Mouse (Mus musculus) macrophage (primary cell): ENCODE results near the gene Tex29. TPM values are rescaled to one million over a fixed set of nuclear protein-coding genes. Genes with fewer than 3 reads are reported as not detected.

Source experiments
- H3K27ac ChIP-seq: fragments of 350-480 bp; formaldehyde crosslinking; 2 replicates; pipeline ENCODE4 v1.9.0; 2021
- H3K36me3 ChIP-seq: fragments of 350-480 bp; formaldehyde crosslinking; 2 replicates; pipeline ENCODE4 v1.9.0; 2021; ENCODE audit errors: inconsistent target
- H3K4me3 ChIP-seq: fragments of 350-480 bp; formaldehyde crosslinking; 2 replicates; pipeline ENCODE4 v1.9.0; 2021; ENCODE audit errors: inconsistent target
- H3K79me2 ChIP-seq: fragments of 350-480 bp; formaldehyde crosslinking; 2 replicates; pipeline ENCODE4 v1.9.0; 2021; ENCODE audit errors: inconsistent target
- WGBS: methylation state at CpG from one replicate; pipeline ENCODE4 v1.1.7; 2026; ENCODE audit warnings: inconsistent platforms; ENCODE audit not compliant: missing documents; 5-methylcytosine and 5-hydroxymethylcytosine counted together
- polyA plus RNA-seq: library from polyadenylated mRNA; stranded (reverse); fragments of 250-400 nt; gene quantifications from 3 replicates; pipeline ENCODE4 v1.2.4, GENCODE M21; 2018; ENCODE audit warnings: inconsistent platforms
- total RNA-seq, 78 experiments: library from RNA; depleted of rRNA; stranded (reverse); fragments of 250-400 nt; gene quantifications; 1 replicate in 9 of 78; 2 replicates in 24 of 78; 3 replicates in 43 of 78; 4 replicates in 2 of 78; pipeline ENCODE4 v1.2.4; 2018; ENCODE audit warnings: inconsistent platforms in 56 of 78

Gene Tex29
- total RNA-seq (2018; cell fraction: chromatin; rRNA removed), result 1 to 10 TPM in 7 of 26 experiments, not detected in 19; 1.1 to 3.8 (median 1.6) TPM
- not detected for total RNA-seq (2018; cell fraction: cytosol; rRNA removed)
- 1 to 10 TPM in 7 of 26 experiments, not detected in 19; 1.1 to 2.4 (median 1.4) TPM for total RNA-seq (2018; cell fraction: nucleus; rRNA removed)
- not detected in 3 replicates for polyA plus RNA-seq

DNA sequence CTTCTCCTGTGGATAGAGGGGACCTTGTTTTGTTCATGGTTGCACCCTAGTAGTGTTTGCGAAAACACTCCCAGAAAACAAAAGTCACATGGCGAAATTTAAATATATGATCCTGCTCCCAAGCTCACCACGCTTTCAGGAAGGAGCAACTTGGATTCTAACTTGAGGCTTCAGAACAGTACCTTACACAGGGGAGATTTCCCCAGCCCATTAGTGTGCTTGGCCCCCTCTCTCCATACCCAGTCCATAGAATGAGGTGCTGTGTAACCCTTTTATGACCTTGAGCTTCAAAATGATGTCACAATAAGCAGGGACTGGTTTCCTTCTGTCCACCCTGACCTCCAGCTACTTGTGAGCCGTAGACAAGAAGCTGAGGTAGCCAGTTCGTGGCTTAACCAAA lies at the start of gene Tex29:
Tex29 (plus strand) TSS at position 301 of the 400 bp plus-strand sequence.
- no peaks in the 10 kb centered on the region for H3K79me2 ChIP-seq
- H3K27ac ChIP-seq, result no peak within 1 kb of the TSS
- no peak within 1 kb of the TSS for H3K4me3 ChIP-seq
- 91% methylated on average over 5 of the region's 5 CpGs for WGBS
- no peaks in the 10 kb centered on the region for H3K36me3 ChIP-seq

DNA sequence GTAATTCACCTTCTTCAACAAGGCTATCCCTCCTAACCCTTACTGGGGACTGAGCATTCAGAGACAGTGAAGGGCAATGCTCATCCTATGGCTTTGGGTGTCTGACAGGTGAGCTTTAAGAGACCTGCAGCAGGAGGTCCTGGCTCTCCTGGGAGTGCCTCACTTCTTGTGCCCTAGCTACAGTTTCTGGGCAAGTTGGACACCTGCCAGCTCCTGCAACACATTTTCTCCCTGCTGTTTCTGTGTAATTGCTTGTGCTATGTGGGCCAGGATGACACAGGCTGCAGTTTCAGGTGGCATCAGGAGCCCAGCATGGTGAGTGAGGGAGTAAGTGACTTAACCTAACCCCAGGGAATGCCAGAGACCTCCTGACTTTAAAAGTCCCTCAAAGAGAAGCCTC lies 45.3 kb upstream of the Tex29 start:
- Histone ChIP-seq H3K36me3 (peaks cover 68% of the 10 kb centered on the region), H3K79me2 (peaks cover 90% of the 10 kb centered on the region), H3K27ac (no peak overlapping the region), H3K4me3 (no peak overlapping the region)

DNA sequence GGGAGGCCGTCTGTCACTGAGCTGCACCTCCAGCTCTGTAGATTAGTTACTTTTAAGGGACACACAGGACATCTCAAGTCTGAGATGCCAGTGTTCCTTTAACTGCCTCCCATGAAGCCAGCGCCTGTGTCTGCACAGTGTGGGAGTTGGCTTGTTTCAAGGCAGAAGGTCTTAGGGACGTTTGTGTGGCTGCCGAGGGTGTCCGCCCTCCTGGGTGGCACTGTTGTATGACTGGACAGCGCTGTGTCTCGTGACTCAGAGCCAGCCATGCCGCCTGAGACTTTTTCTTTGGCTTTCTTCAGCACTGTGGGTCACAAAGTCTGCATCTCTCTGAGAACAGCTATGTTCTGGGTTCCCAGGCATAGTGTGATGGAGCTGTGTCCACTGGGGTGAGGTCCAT lies 43.1 kb upstream of the Tex29 start:
- WGBS, result 94% methylated on average over 8 of the region's 8 CpGs
- Histone ChIP-seq H3K79me2 (peaks cover 80% of the 10 kb centered on the region), H3K4me3 (no peak overlapping the region), H3K27ac (no peak overlapping the region), H3K36me3 (peaks cover 68% of the 10 kb centered on the region)

DNA sequence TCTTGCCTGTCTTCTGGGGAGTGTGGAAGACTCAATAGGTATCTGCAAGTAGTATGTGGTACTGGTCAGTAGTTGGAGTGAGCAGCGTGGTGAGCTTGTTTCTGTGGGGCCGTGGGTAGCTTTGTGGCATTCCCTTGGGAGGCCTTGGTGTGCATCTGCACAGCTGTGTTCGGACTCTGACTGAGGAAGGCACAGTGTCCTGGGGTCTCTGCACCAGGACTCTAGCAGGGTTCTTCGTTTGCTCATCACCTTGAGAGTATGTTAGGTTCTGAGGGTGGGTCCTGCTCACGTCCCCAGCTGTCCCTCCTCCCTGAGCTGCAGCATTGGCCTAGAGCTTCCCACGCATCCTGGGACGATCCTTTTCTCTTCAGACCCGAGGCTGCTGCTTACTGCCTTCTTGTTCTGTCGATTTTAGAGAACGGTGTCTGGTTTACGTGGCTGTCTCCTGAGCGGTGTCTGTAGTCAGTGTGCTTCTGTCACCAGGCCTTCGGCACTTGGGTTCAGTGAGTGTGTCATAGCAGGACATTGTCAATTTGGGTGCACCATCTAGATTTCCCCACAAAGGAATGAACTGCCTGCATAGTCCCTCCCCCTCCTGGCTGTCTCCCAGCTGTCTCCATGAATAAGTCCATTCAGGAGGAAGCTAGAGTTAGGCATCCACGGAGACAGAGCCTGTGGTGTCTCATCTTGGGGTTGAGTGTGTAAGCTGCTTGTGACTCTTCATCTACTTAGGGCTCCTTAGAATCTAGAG lies 42.4 kb upstream of the Tex29 start:
- 94% methylated on average over 14 of the region's 14 CpGs for WGBS
- peaks cover 68% of the 10 kb centered on the region for H3K36me3 ChIP-seq
- no peak overlapping the region for H3K27ac ChIP-seq
- peaks cover 79% of the 10 kb centered on the region for H3K79me2 ChIP-seq
- no peak overlapping the region for H3K4me3 ChIP-seq

DNA sequence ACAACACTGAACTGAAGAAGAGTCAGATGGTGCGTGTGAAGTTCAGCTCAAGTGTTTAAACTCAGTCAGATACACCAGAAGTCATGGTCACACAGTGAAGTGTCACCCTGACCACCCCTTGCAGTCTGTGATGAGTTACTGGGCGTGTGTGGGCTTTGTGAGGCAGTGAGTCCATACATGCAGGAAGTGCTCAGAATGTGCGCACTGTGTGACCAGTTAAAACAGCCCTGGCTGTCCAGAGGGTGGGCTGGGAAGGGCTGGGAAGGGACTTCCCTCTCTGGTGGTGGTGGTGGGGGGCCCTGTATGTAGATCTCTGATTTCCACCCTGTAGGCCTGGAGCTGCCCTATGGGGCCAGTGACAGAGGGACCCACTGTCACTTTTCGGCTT lies 41.8 kb upstream of the Tex29 start:
- peaks cover 79% of the 10 kb centered on the region for H3K79me2 ChIP-seq
- no peak overlapping the region for H3K27ac ChIP-seq
- no peak overlapping the region for H3K4me3 ChIP-seq
- 94% methylated on average over 4 of the region's 4 CpGs for WGBS
- peaks cover 69% of the 10 kb centered on the region for H3K36me3 ChIP-seq

DNA sequence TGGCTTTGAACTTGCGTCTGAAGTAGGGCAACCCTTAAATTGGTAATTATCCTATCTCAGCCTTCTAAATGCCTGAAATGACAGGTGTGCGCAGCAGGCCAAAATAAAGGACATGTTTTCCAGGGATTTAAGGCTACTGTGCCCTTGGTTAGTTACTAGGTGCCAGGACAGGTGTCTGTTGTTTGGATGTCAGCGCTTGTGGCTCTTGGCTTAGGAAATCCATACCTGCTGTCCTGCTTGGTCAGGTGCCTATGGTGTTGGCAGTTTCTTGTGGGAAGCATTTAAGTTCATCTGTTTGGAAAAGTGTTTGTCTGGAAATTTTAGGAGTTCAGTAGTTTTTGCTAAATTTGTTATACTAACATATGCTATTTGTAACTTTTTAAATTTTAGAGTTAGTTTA lies 41.2 kb upstream of the Tex29 start:
- Histone ChIP-seq H3K79me2 (peaks cover 78% of the 10 kb centered on the region), H3K4me3 (no peak overlapping the region), H3K27ac (no peak overlapping the region), H3K36me3 (peaks cover 73% of the 10 kb centered on the region)
- WGBS, result 95% methylated on average over 3 of the region's 3 CpGs

DNA sequence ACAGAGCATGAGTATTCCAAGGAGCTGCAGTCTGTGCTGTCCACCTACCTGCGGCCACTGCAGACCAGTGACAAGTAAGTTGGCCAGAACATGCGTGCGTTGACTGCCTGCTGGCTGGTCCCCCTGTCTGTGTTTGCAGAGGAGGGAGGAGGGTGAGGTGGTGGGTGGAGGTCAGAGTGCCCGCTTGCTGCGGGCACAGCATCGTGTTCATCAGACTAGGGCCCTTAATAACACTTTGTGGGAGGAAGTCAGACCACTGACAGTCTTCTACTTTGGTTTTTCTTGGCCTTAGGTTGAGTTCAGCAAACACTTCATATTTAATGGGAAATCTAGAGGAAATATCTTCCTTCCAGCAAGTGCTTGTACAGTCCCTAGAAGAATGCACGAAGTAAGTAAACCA lies 39.8 kb upstream of the Tex29 start:
- Histone ChIP-seq H3K79me2 (peaks cover 69% of the 10 kb centered on the region), H3K36me3 (peaks cover 79% of the 10 kb centered on the region), H3K4me3 (no peak overlapping the region), H3K27ac (no peak overlapping the region)
- WGBS, result 89% methylated on average over 7 of the region's 7 CpGs

DNA sequence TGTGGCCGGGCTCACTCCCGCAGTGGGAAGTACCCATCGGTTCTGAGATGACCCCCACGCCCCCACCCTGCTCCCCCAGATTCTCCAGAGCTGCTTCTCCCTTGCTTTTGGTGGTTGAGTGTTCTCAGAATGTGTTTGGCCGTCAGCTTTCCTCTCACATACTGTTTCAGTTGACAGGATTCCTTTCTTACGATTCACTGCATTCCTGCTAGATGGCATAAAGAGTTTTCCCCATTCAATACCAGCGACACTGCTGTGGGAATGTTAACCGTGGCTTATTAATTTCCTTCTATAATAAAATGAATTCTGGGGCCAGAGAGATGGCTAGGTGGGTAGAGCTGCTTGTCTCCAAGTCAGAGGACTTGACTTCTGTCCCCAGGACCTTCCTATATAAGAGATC lies 38.7 kb upstream of the Tex29 start:
- WGBS, result 92% methylated on average over 8 of the region's 8 CpGs
- peaks cover 78% of the 10 kb centered on the region for H3K36me3 ChIP-seq
- H3K79me2 ChIP-seq, result peaks cover 58% of the 10 kb centered on the region
- no peak overlapping the region for H3K4me3 ChIP-seq
- no peak overlapping the region for H3K27ac ChIP-seq

DNA sequence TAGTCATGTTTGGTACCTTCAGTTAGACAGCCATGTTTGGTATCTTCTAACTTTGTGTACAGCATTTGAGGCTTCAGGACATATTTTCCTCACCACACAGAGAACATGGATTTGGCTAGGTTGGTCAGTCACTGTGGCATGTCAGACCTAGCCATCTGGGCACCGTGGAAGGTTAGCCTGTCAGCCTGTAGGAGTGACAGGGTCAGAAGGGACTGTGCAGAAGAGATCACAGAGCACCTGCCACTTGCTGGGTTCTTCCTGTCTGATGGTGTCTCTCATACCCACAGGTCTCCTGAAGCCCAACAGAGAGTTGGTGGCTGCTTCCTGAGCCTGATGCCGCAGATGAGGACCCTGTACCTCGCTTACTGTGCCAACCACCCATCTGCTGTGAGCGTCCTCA lies 35.4 kb upstream of the Tex29 start:
- Histone ChIP-seq H3K27ac (no peak overlapping the region), H3K79me2 (peaks cover 25% of the 10 kb centered on the region; the same call in 1 of the 2 replicates), H3K36me3 (peaks cover 88% of the 10 kb centered on the region), H3K4me3 (no peak overlapping the region)
- 91% methylated on average over 4 of the region's 4 CpGs for WGBS

DNA sequence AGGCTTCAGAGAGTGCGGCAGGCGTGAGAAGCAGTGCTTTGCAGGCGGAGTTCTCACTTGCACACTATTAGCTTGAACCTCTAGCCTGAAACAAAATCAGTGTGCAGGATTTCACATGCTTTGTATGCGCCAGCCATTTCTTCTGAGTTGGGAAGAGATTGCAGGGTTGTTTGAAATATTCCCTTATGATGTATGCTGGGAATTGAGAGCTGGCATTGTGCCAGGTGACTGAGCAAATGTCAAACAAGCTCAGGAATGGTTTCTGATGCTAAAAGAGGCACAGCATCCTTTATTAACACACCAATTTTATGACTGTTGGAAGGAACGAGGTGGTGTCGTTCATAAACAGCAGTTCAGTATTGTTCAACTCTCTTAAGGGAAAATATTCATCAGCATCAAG lies 34.0 kb upstream of the Tex29 start:
- WGBS, result 87% methylated on average over 6 of the region's 6 CpGs
- peaks cover 15% of the 10 kb centered on the region; the same call in 1 of the 2 replicates for H3K79me2 ChIP-seq
- no peak overlapping the region for H3K4me3 ChIP-seq
- H3K36me3 ChIP-seq, result peaks cover 91% of the 10 kb centered on the region
- no peak overlapping the region for H3K27ac ChIP-seq

DNA sequence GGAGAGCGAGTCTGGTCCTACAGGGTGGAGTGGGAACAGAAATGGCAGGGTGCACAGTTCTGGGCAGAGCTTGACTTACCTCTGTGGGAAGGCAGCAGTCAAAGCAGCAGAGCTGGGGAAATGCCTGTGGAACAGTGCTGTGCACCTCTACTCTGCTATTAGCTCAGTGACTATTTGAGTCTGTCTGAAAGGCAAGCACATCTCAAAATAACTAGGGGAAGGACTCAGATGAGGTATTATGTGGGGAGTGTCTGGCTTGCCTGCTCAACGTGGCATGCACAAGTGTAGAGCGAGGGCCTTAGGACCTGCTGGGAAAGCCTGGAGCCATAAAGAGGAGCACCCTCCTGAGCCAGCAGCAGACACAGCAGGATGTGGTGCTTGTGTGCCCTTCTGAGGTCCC lies 32.9 kb upstream of the Tex29 start:
- Histone ChIP-seq H3K27ac (no peak overlapping the region), H3K79me2 (peaks cover 11% of the 10 kb centered on the region; the same call in 1 of the 2 replicates), H3K4me3 (no peak overlapping the region), H3K36me3 (peaks cover 92% of the 10 kb centered on the region)
- 95% methylated on average over 3 of the region's 3 CpGs for WGBS

DNA sequence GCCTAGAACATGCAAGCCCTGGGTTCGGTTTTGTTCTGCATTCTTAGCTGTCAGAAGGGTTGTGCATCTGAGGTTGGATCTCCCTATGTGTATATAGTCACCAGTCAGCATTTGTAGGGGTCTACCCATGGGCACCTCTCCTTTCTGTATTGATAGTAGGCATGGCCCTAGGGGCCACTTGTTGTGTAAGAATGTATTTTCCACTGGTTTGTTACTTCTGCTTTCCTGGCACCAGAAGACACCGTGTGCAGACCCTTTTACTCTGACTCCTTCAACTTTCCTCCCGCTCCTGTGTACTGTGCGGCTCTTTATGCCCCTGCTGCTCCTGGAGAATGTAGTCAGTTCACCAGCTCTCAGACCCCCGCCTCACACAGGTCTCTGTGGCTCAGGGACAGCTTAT lies 32.2 kb upstream of the Tex29 start:
- 81% methylated on average over 5 of the region's 5 CpGs for WGBS
- Histone ChIP-seq H3K4me3 (no peak overlapping the region), H3K36me3 (peaks cover 91% of the 10 kb centered on the region), H3K79me2 (peaks cover 5% of the 10 kb centered on the region; the same call in 1 of the 2 replicates), H3K27ac (no peak overlapping the region)

DNA sequence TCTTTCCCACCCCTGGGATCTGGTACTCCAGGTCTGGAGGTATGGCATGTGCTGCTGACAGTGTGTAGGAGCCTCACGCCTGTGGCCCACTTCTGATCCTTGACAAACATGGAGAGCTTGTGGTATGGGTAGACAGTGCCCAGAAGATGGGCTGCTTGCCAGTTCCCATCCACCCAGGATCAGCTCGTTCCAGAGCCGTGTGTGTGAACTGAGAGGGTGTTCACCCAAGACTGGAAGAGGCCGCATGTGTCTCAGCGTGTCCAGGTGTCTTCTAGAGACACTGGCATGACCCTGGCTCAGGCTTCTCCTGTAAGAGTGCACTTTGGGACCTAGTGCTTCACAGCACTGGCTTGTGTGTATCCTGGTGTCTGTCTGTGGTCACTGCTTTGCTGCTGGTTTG lies 29.8 kb upstream of the Tex29 start:
- WGBS, result 98% methylated on average over 5 of the region's 5 CpGs
- peaks cover 91% of the 10 kb centered on the region for H3K36me3 ChIP-seq
- H3K27ac ChIP-seq, result no peak overlapping the region
- H3K79me2 ChIP-seq, result no peaks in the 10 kb centered on the region
- no peak overlapping the region for H3K4me3 ChIP-seq

DNA sequence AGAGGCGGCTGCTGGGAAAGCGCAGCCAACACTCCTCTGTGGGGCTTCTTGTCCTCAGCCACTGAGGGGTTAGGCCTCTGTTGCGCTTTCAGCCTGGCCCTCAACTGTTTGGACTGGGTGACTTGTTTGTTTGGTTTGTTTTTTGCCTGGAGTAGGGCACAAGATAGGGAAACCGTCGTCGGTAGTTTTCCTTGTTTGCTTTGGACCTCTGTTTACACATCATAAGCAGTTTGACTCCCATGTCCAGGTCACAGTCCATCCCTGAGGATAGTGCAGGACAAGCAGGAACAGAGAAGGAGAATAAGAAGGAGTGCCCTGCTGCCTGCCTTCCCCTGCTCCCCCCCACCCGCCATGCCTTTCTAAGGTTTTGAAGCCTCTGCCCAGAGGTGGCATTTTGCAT lies 26.5 kb upstream of the Tex29 start:
- 98% methylated on average over 6 of the region's 7 CpGs for WGBS
- peaks cover 95% of the 10 kb centered on the region for H3K36me3 ChIP-seq

DNA sequence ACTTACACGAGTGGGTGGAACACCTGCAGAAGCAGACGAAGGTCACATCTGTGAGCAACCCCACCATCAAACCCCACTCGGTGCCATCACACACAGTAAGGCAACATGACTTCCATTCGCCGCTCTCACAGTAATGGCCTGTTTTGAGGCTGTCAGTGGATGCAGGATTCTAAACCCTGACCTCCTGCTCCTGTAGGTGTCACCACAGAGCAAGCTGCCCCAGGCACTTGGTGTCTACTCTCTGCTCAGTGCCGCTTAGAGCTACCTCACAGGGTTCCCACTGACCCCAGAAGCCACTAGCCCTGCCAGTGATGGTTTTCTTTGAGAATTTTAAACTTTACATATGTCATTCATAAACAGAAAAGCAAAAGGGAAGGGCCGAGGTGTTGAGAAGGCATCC lies 25.1 kb upstream of the Tex29 start:
- WGBS, result 92% methylated on average over 7 of the region's 7 CpGs
- H3K36me3 ChIP-seq, result peaks cover 93% of the 10 kb centered on the region

More for the DNA sequence above, 26.5 kb upstream of the Tex29 start:
- Histone ChIP-seq H3K27ac (no peak overlapping the region), H3K79me2 (no peaks in the 10 kb centered on the region), H3K4me3 (no peak overlapping the region)

More for the DNA sequence above, 25.1 kb upstream of the Tex29 start:
- no peaks in the 10 kb centered on the region for H3K79me2 ChIP-seq
- H3K27ac ChIP-seq, result no peak overlapping the region
- H3K4me3 ChIP-seq, result no peak overlapping the region
